Mouse (Mus musculus) brain, adult 2 months (tissue): ENCODE data around the gene Rnf186.
"Not testable (repeated sequence)": the region's sequence is repeated elsewhere in the genome, so short reads cannot be mapped to it uniquely, and the experiment has no call there.

Experiments used
- DNase-seq: peaks from one replicate; pipeline ENCODE4 v3.0.0; 2011; ENCODE audit warnings: low read depth, low spot score

The Rnf186 gene

GRCm38 (mm10) chr4:138971371-138971770 lies 4.5 kb downstream of the Rnf186 start:
- no peak for DNase-seq

GRCm38 (mm10) chr4:138972139-138972826 lies 5.4 kb downstream of the Rnf186 start:
- DNase-seq = peak; percentile 80

DNA sequence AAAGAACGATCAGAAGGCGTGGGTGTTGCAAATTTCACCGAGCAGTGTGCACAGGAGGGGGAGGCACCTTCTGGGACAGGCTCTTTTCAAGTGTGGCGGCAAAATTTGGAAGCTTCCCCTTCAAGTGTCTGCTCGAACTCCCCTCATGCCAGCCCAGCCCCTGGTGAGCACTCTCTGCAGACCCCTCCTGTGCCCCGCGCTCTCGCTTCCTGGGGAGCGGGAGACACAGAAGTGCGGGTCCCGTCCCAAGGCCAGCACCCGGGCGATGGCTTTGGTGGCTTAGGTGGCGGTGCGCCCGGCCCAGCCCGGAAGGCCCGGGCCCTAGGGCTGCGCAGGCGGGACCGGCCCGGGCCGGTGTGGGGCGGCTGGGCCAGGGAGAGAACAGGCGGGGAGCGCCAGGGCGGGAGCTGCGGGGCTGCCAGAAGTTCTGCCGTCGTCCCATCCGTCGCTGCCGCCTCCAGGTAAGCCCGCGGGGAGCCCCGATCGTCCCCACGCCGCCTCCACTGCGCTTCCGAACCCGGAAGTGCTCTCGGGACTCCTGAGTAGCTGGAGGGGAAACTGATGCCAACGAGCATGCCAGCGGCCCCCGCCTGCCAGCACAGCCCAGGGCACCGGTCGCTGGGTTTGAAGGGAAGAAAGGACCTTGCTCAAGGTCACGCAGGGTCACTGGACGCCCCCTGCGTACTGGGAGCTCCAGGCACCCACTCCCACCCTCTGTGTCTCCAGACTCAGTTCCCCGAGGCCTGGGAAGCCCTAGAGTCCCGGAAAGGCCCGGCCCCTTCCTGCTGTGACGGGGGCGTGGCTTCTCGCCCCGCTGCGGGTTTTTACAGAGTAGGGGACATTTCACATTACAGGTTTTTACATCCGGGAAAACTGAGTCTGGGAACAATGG lies 6.2 kb downstream of the Rnf186 start, which contains the start of gene Tmco4:
TSS of gene Tmco4 (plus strand) at position 62 of the 892 bp plus-strand sequence.
- DNase-seq = peak; percentile 77

GRCm38 (mm10) chr4:138973719-138974115 lies 6.8 kb downstream of the Rnf186 start:
- no peak for DNase-seq

- DNase-seq = not testable (repeated sequence)
These were observed 7.6 kb downstream of the Rnf186 start for GRCm38 (mm10) chr4:138974540-138974939.

DNA sequence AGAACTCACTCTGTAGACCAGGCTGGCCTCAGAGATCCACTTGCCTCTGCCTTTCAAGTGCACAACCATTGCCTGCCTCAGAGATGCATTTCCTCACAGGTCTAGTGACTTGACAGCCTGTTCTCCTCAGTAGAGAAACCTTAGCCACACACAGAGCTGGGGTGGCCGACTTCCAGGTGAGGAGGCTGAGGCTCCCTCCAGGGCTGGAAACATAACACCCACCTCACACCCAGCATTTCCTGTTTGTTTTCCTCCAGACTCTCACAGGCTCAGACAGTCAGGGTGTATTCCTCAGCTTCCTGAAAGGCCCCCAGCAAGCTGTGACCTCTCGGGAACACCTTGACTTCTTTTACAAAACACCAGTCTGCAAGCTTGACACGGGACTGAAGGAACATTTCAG lies 8.3 kb downstream of the Rnf186 start:
- DNase-seq = no peak

DNA sequence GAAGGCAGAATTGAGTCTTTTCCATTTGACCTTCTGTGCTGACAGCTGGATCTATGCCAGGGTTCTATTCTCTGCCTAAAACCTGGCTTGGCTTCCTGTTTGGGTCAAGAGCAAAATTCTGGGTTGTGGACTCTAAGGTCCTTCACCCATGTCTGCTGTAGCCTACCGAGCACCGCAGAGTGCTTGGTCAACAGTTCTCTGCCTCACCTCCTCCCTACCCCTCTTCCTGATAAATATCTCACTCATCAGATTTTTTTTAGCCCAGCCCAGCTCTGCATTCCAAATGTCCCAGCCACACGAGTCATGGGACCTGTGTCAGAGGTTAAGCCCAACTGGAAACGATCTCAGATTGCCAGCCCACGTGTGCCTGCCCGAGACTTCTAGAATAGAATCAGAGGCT lies 9.1 kb downstream of the Rnf186 start:
- DNase-seq = no peak

DNA sequence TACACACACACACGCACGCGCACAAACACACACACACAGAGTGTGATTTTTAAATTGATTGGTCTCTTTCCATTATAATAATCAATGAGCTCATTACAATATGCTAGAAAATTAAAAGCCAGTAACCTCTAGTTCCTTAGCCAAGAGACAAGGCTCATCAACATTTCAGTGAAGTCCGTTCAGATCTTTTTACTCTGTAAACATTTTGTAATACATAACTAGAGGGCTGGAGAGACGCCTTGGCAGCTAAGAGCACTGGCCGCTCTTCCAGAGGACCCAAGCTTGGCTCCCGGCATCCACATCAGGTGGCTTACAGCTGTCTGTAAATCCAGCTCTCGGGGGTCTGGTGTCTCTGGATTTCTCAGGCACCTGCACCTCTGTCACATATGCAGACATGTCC lies 13.1 kb downstream of the Rnf186 start:
- no peak for DNase-seq

GRCm38 (mm10) chr4:138980771-138981420 lies 14.0 kb downstream of the Rnf186 start:
- DNase-seq = no peak

DNA sequence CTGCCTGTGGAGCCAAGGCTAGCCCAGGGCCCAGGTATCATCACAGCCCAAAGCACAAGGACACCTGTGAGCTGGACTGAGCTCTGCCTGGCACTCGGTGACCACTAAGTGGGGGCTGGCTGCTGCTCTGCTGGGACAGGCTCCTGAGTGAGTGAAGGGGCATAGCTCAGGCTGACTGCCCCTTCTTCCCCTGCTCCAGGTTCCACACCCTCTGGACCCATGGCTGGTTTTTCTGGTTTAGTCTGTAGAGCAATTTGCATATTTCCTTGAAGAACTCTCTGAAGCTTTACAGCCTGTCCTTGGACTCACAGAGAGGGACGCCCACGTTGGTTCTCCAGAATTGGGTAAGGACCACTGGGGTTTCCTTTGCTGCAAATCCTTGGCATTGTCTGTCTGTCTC lies 16.5 kb downstream of the Rnf186 start:
- DNase-seq = no peak

DNA sequence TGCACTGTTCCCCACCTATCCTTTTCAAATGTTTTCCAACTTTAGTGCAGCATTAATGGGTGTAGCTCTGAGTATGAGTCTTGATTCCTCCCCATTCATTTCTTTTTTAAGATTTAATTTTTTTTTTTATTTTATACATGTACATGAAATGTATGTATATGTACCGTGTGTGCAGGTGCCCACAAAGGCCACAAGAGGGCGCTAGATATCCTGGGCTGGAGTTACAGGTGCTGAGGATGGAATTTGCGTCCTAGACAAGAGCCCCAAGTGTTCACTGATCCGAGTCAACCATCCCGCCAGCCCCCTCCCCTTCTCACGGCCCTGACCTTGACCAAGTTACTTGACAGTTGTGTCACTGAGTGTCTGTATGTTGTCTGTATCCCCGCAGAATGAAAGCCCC lies 17.8 kb downstream of the Rnf186 start:
- DNase-seq = no peak

- DNase-seq = no peak
These were observed 19.4 kb downstream of the Rnf186 start for GRCm38 (mm10) chr4:138986280-138986679.

DNA sequence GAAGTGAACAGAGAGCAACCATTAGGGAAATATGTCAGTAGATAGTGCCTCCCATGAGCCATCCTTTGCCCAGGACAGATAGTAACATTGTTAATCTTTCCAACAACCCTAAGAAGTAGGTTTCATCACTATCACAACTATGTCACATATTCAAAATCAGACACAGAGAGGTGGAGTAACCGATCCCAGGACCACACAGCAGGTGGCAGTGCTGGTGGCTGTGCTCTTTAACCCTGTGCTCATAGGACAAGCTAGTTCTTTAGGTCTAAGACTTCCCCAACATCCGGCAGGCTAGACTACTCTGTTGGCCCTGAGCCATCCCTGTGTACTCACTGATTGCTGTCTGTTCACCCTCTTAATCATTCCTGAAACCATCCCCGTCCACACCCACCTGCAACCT lies 27.5 kb downstream of the Rnf186 start:
- DNase-seq = no peak

GRCm38 (mm10) chr4:138996410-138996809 lies 29.5 kb downstream of the Rnf186 start:
- DNase-seq = no peak

- DNase-seq = no peak
These were observed 30.2 kb downstream of the Rnf186 start for GRCm38 (mm10) chr4:138997121-138997520.

DNA sequence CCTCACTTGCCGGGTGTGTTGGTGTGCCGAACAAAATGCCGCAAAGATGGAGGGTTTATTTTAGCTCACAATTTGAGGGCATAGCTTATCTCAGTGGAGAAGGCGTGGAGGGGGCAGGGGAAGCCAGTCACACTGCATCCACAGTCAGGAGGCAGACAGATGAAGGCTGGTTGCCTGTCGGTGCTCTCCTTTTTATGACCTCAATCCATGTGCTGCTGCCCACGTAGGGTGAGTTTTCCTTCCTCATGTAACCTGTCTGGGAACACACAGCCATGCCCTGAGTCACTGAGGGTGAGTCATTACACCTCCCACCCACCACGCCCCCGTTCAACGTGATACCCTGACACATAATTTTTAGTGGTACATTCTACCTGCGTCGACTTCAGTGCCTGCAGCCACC lies 31.7 kb downstream of the Rnf186 start:
- peak; percentile 85 for DNase-seq

GRCm38 (mm10) chr4:139001026-139001425 lies 34.1 kb downstream of the Rnf186 start:
- no peak for DNase-seq

DNA sequence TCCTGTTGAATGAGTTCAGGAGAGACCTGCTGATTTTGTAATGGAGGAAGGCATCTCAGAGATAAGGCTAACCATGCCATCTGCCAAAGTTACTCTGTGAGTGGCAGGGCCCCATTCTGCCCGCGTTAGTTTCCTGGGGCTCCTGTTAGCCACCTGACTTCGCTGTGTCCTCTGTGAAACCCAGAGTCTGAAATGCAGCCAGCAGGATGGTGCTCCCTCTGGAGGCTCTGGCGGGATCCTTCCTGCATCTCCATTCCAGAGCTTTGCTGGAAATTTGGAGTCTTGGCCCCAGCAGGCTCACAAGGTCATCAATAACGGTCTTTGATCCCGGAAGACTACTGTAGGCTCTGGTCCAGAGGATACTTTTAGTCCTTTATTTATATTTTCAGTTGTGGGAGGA lies 34.5 kb downstream of the Rnf186 start:
- peak; percentile 56 for DNase-seq

DNA sequence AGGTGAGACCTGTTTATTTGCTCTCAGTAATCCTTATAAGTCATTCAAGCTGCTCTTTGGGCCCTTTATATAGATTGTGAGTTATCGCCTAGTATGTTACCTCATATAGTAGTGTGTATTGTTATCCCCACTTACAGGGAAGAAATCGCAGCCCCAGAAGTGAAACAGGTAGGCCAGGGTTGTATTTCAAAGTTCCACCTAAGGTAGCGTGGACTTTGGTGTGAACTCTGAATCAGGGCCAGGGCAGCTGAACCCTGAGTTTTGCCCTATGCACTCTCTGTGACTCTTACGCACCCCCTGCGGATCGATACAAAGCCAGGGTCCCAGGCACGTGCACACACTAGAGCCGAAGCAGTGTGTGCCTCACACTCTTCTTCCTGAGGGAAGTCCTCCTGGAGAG lies 37.2 kb downstream of the Rnf186 start:
- no peak for DNase-seq

DNA sequence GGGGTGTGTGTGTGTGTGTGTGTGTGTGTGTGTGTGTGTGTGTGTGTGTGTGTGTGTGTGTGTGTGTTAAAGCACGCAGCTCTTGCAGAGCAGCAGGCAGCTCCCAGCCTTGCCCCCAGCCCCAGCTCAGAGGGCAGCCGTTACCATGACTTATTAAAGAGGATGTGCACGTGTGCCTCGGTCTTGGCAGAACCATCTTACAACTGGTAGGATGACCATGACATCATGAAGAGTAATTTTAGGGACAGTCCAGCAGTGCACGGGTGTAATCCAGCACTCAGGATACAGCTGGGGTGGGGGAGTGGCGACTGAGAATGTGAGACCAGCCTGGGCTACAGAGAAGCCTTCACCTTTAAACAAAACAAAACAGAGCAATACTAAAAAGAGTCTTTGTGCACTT lies 38.3 kb downstream of the Rnf186 start:
- peak; percentile 31 for DNase-seq

DNA sequence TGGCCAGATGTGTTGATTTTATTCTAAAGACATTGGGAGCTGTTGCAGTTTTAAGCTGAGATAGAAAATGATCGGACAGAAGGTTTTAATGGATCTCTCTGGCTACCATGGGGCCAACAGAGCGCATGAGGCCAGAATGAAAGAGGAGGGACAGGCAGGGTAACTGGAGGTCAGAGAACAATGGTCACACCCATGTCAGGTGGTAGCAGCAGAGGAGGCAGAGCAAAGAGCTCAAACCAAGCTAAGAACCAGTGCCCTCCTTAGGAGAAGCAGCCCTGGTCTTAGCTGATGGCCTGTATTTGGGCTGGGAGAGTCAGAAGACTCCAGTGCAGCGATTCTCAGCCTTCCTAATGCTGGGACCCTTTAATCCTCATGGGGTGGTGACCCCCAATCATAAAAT lies 40.4 kb downstream of the Rnf186 start:
- no peak for DNase-seq

- DNase-seq = no peak
These were observed 41.1 kb downstream of the Rnf186 start for GRCm38 (mm10) chr4:139007981-139008536.
